Mouse (Mus musculus) MEL (cell line): ENCODE measurements around the gene Mtrr. TPM values are rescaled to one million over a fixed set of nuclear protein-coding genes. Genes with fewer than 3 reads are reported as not detected.

ENCODE experiments used
- DNase-seq: peaks from one replicate; pipeline ENCODE4 v3.0.0; 2011; ENCODE audit warnings: low read depth, low spot score
- H3K27ac ChIP-seq: 2 replicates; pipeline ENCODE4 v1.5.1; 2012; ENCODE audit warnings: low read depth, mild to moderate bottlenecking, control low read depth, low read length, moderate library complexity; ENCODE audit not compliant: control insufficient read depth
- H3K27me3 ChIP-seq, 2 experiments: fragments of 150-350 bp in 1 of 2; sonication (generic) in 1 of 2; 2 replicates each; pipeline ENCODE4 v1.6.1; 2012; ENCODE audit warnings: low read length in 2 of 2, mild to moderate bottlenecking in 2 of 2, improper control_type of control experiment in 1 of 2, moderate library complexity in 1 of 2; ENCODE audit not compliant: insufficient read depth in 2 of 2, control insufficient read depth in 1 of 2
- H3K36me3 ChIP-seq, 2 experiments: 2 replicates each; pipeline ENCODE4 v1.6.1; 2012 to 2014; ENCODE audit warnings: low read length in 2 of 2, improper control_type of control experiment in 1 of 2, inconsistent platforms in 1 of 2, mild to moderate bottlenecking in 1 of 2; ENCODE audit not compliant: insufficient read depth in 2 of 2, control insufficient read depth in 1 of 2
- H3K4me1 ChIP-seq, 2 experiments: fragments of 150-350 bp in 1 of 2; sonication (generic) in 1 of 2; 2 replicates each; pipeline ENCODE4 v1.6.1; 2012; ENCODE audit warnings: low read length in 2 of 2, improper control_type of control experiment in 1 of 2, mild to moderate bottlenecking in 1 of 2; ENCODE audit not compliant: insufficient read depth in 2 of 2, control insufficient read depth in 1 of 2
- H3K4me3 ChIP-seq, 2 experiments: fragments of 150-350 bp in 1 of 2; sonication (generic) in 1 of 2; 2 replicates each; pipeline ENCODE4 v1.5.1; 2012; ENCODE audit warnings: low read depth in 2 of 2, low read length in 2 of 2, mild to moderate bottlenecking in 2 of 2, moderate library complexity in 2 of 2, control low read depth in 1 of 2, improper control_type of control experiment in 1 of 2; ENCODE audit not compliant: control insufficient read depth in 1 of 2, insufficient read depth in 1 of 2
- H3K79me2 ChIP-seq: 2 replicates; pipeline ENCODE4 v1.6.1; 2012; ENCODE audit warnings: mild to moderate bottlenecking, low read length, moderate library complexity; ENCODE audit not compliant: control insufficient read depth, poor library complexity, insufficient read depth
- H3K9ac ChIP-seq: 2 replicates; pipeline ENCODE4 v1.6.1; 2012; ENCODE audit warnings: low read depth, mild to moderate bottlenecking, control low read depth, low read length, moderate library complexity; ENCODE audit not compliant: control insufficient read depth, poor library complexity, severe bottlenecking
- H3K9me3 ChIP-seq: fragments of 150-350 bp; sonication (generic); replicated peaks from 2 replicates; pipeline ENCODE4 v1.6.1; 2012; ENCODE audit warnings: mild to moderate bottlenecking, low read length, improper control_type of control experiment, moderate library complexity; ENCODE audit not compliant: insufficient read depth
- BHLHE40 ChIP-seq: IDR thresholded peaks from 2 replicates; pipeline ENCODE4 v1.6.1; 2012; ENCODE audit warnings: low read depth, mild to moderate bottlenecking, inconsistent platforms, low read length, improper control_type of control experiment, borderline replicate concordance
- ELF1 ChIP-seq: IDR thresholded peaks from 2 replicates; pipeline ENCODE4 v1.6.1; 2014; ENCODE audit warnings: low read depth, mild to moderate bottlenecking, inconsistent platforms, low read length, improper control_type of control experiment, moderate library complexity
- EP300 ChIP-seq, 2 experiments: IDR thresholded peaks; 2 replicates each; pipeline ENCODE4 v1.6.1; 2011; ENCODE audit warnings: improper control_type of control experiment in 2 of 2, low read length in 2 of 2, low read depth in 1 of 2, mild to moderate bottlenecking in 1 of 2
- HCFC1 ChIP-seq: IDR thresholded peaks from 2 replicates; pipeline ENCODE4 v1.6.1; 2012; ENCODE audit warnings: low read depth, mild to moderate bottlenecking, inconsistent platforms, low read length, improper control_type of control experiment, moderate library complexity
- KAT2A ChIP-seq: conservative IDR thresholded peaks from 2 replicates; pipeline ENCODE4 v1.6.1; 2012; ENCODE audit warnings: low read depth, low read length, improper control_type of control experiment, inconsistent platforms
- MAX ChIP-seq: IDR thresholded peaks from 2 replicates; pipeline ENCODE4 v1.6.1; 2011; ENCODE audit warnings: low read length, improper control_type of control experiment
- MXI1 ChIP-seq: IDR thresholded peaks from 2 replicates; pipeline ENCODE4 v1.6.1; 2011; ENCODE audit warnings: mild to moderate bottlenecking, low read depth, low read length, improper control_type of control experiment
- MYB ChIP-seq: IDR thresholded peaks from 2 replicates; pipeline ENCODE4 v1.6.1; 2011; ENCODE audit warnings: mild to moderate bottlenecking, low read depth, low read length, improper control_type of control experiment
- NELFE ChIP-seq: IDR thresholded peaks from 2 replicates; pipeline ENCODE4 v1.6.1; 2011; ENCODE audit warnings: low read depth, low read length, improper control_type of control experiment
- NRF1 ChIP-seq: IDR thresholded peaks from 2 replicates; pipeline ENCODE4 v1.6.1; 2014; ENCODE audit warnings: low read depth, mild to moderate bottlenecking, inconsistent platforms, low read length, improper control_type of control experiment, moderate library complexity; ENCODE audit not compliant: poor library complexity, insufficient read depth, severe bottlenecking
- POLR2A ChIP-seq, 2 experiments: IDR thresholded peaks; 2 replicates each; pipeline ENCODE4 v1.6.1; 2011 to 2012; ENCODE audit warnings: low read length in 2 of 2, mild to moderate bottlenecking in 2 of 2, control low read depth in 1 of 2, improper control_type of control experiment in 1 of 2, low read depth in 1 of 2, moderate library complexity in 1 of 2; ENCODE audit not compliant: control insufficient read depth in 1 of 2, insufficient read depth in 1 of 2, poor library complexity in 1 of 2
- RAD21 ChIP-seq: IDR thresholded peaks from 2 replicates; pipeline ENCODE4 v1.6.1; 2011; ENCODE audit warnings: mild to moderate bottlenecking, low read depth, low read length, improper control_type of control experiment
- SIN3A ChIP-seq: IDR thresholded peaks from 2 replicates; pipeline ENCODE4 v1.6.1; 2012; ENCODE audit warnings: low read length, improper control_type of control experiment, inconsistent platforms
- SMC3 ChIP-seq: IDR thresholded peaks from 2 replicates; pipeline ENCODE4 v1.6.1; 2011; ENCODE audit warnings: low read depth, low read length, improper control_type of control experiment
- TAL1 ChIP-seq: IDR thresholded peaks from 2 replicates; pipeline ENCODE4 v1.6.1; 2012; ENCODE audit warnings: mild to moderate bottlenecking, inconsistent platforms, low read length, moderate library complexity, mixed read lengths
- TBP ChIP-seq: IDR thresholded peaks from 2 replicates; pipeline ENCODE4 v1.8.0; 2011; ENCODE audit warnings: low read depth, low read length, improper control_type of control experiment
- TCF12 ChIP-seq: IDR thresholded peaks from 2 replicates; pipeline ENCODE4 v1.6.1; 2014; ENCODE audit warnings: low read depth, mild to moderate bottlenecking, inconsistent platforms, low read length, improper control_type of control experiment, moderate library complexity
- USF2 ChIP-seq, 2 experiments: IDR thresholded peaks; 2 replicates each; pipeline ENCODE4 v1.6.1; 2011 to 2012; ENCODE audit warnings: improper control_type of control experiment in 2 of 2, low read length in 2 of 2, borderline replicate concordance in 1 of 2, inconsistent platforms in 1 of 2, low read depth in 1 of 2, mild to moderate bottlenecking in 1 of 2; ENCODE audit not compliant: insufficient read depth in 1 of 2
- ZMIZ1 ChIP-seq: IDR thresholded peaks from 2 replicates; pipeline ENCODE4 v1.6.1; 2012; ENCODE audit warnings: low read depth, mild to moderate bottlenecking, inconsistent platforms, low read length, improper control_type of control experiment, moderate library complexity
- ZNF384 ChIP-seq: IDR thresholded peaks from 2 replicates; pipeline ENCODE4 v1.6.1; 2012; ENCODE audit warnings: low read depth, mild to moderate bottlenecking, inconsistent platforms, low read length, improper control_type of control experiment
- polyA plus RNA-seq, 2 experiments: library from polyadenylated mRNA; stranded (reverse) in 1 of 2; unstranded in 1 of 2; fragments of >175 nt in 1 of 2; fragments of >200 nt in 1 of 2; gene quantifications; 2 replicates each; pipeline versions ENCODE4 v1.2.1 to v1.2.4; 2012; ENCODE audit warnings: low replicate concordance in 2 of 2, low read depth in 1 of 2; ENCODE audit not compliant: insufficient read length in 2 of 2, insufficient read depth in 1 of 2, missing spikeins in 1 of 2
- total RNA-seq: library from RNA; depleted of rRNA; stranded (reverse); fragments of 300-350 nt; gene quantifications from 2 replicates; pipeline ENCODE4 v1.2.3, GENCODE M21; 2012

The Mtrr gene
- total and polyA plus RNA-seq, 3 experiments, result 18.0 to 20.8 TPM; not detected in 1

DNA sequence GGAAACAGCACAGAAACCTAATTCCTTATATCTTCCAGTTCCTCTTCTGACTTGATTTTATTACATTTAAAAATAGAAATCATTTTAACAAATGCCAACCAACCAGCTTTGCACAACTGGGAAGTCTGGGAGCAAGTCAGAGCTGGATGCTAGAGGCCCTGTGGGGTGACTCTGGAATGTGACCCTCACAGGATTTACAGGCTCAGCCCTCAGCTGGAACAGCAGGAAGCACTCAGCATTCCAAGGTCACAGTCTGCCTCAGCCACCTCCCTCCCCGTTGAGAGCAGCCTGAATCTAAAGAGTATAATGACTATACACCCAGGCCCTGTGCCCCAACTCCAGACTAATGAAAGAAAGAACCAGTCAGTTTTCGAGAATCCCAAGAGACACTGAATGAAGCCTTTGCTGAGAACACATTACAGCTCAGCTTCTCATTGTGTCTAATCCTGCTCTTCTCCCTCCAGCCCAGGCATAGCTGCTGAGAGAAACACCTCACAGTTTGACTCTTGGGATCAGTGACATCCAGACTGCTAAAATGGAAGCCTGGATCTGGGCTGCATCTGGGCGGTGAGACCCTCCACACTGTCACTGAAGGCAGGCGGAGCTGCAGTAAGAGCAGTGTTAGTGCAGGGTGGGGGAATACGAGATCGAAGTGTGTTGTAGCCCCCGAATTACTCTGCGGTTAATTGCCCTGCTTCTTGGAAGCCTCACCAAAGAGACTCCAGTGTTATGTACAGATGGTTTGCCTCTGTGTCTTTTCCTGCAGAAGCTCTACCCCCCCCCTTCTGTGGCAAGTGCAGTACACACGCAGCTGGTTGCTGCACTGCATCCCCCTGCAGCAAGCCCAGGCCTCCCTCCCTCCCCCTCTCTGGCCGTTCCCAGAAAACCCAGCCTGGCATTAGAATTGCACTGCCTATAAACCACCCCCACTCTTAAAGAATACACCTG is 8.7 kb downstream of the Mtrr start:
- Histone ChIP-seq H3K27me3 (no peaks in the 10 kb centered on the region), H3K9me3 (no peaks in the 10 kb centered on the region), H3K27ac (no peak overlapping the region), H3K79me2 (no peaks in the 10 kb centered on the region), H3K36me3 (peaks cover 0 to 4% of the 10 kb centered on the region in 2 experiments; a peak in 1 of 4 replicates), H3K4me3 (no peak overlapping the region), H3K4me1 (no peaks in the 10 kb centered on the region), H3K9ac (no peak overlapping the region)
- DNase-seq, result no peak
- TF ChIP-seq NELFE (no peak), ZMIZ1 (no peak), MAX (no peak), TAL1 (no peak), HCFC1 (no peak), TCF12 (no peak), MXI1 (no peak), MYB (no peak), ELF1 (no peak), TBP (no peak), BHLHE40 (no peak), EP300 (IDR thresholded peaks at IDR 0.05; ENCODE audit: low read depth in 1 of 2, low read length in 2 of 2) (no peak), SMC3 (no peak), NRF1 (no peak), ZNF384 (no peak), USF2 (IDR thresholded peaks at IDR 0.05; ENCODE audit: borderline replicate concordance in 1 of 2, insufficient read depth in 1 of 2, low read depth in 1 of 2, low read length in 2 of 2) (no peak), SIN3A (no peak), POLR2A (IDR thresholded peaks at IDR 0.05; ENCODE audit: control insufficient read depth in 1 of 2, insufficient read depth in 1 of 2, low read depth in 1 of 2, low read length in 2 of 2, poor library complexity in 1 of 2) (no peak), RAD21 (no peak), KAT2A (no peak)
